15 mouse cellular contexts compared by ENCODE assay signal in genomic region chr2:92689203-92689602, GRCm38 (mm10).
DNase-seq lines count a peak whose midpoint lies in the region; ATAC-seq lines count a peak whose summit lies in the region.
"Had no signal": no experiment of that assay in that cellular context is flagged by ENCODE, and none has a peak within 500 bp of the region (broad histone marks: within the 10 kb centered on the region; RNA-seq: fewer than 3 reads in every experiment).

No protein-coding gene starts in this region.

- DNase-seq in hindbrain, embryonic 10.5 days (ENCODE audit: low spot score) = peak; percentile 10
- DNase-seq in left cerebral cortex, postnatal 10 days (ENCODE audit: extremely low spot score in 1 of 2, low spot score in 2 of 2) = peak; percentile 60 to 76
- peak; percentile 76 to 87 for DNase-seq in right cerebral cortex, postnatal 10 days (ENCODE audit: low spot score in 2 of 2)
- DNase-seq in urinary bladder, postnatal 36 days (ENCODE audit: low spot score in 2 of 2) = no peak
- DNase-seq in gastrocnemius, postnatal 36 days = no peak
- DNase-seq: gastrocnemius, postnatal 25 days; heart, postnatal 10 days had no signal

- H3K27me3 ChIP-seq in hindbrain, embryonic 10.5 days (ENCODE audit: insufficient read depth, poor library complexity, severe bottlenecking) = peaks cover 5% of the 10 kb centered on the region; the same call in 1 of the 2 replicates
- H3K27me3 ChIP-seq in hindbrain, embryonic 12.5 days = 0 out of 2 replicates have a peak, but pooled peaks cover 8% of the 10 kb centered on the region
- no peaks in the 10 kb centered on the region for H3K27me3 ChIP-seq in forebrain, embryonic 15.5 days

- ATAC-seq in hindbrain, embryonic 12.5 days (ENCODE audit: low FRiP score) = no peak
- ATAC-seq in forebrain, embryonic 15.5 days (replicated peaks) = peak; percentile 78
- ATAC-seq in monocyte, adult 5-6 weeks (replicated peaks; ENCODE audit: insufficient number of reproducible peaks, low FRiP score, low TSS enrichment, poor library complexity, severe bottlenecking) = no peak
- ATAC-seq: Patski had no signal

- no peak overlapping the region for H3K4me3 ChIP-seq in hindbrain, embryonic 10.5 days
- no peak overlapping the region for H3K4me3 ChIP-seq in hindbrain, embryonic 12.5 days
- H3K4me3 ChIP-seq in forebrain, embryonic 15.5 days = no peak overlapping the region
- H3K4me3 ChIP-seq: neural tube, embryonic 12.5 days had no signal

- H3K4me1 ChIP-seq in hindbrain, embryonic 10.5 days (replicated peaks) = peaks cover 27% of the 10 kb centered on the region
- H3K4me1 ChIP-seq in hindbrain, embryonic 12.5 days = peaks cover 9% of the 10 kb centered on the region
- H3K4me1 ChIP-seq in forebrain, embryonic 15.5 days = peaks cover 21% of the 10 kb centered on the region

- no peaks in the 10 kb centered on the region for H3K36me3 ChIP-seq in hindbrain, embryonic 10.5 days
- no peaks in the 10 kb centered on the region for H3K36me3 ChIP-seq in hindbrain, embryonic 12.5 days
- no peaks in the 10 kb centered on the region for H3K36me3 ChIP-seq in forebrain, embryonic 15.5 days
- H3K36me3 ChIP-seq: neural tube, embryonic 12.5 days had no signal

- H3K9ac ChIP-seq in hindbrain, embryonic 12.5 days = no peak overlapping the region
- no peak overlapping the region for H3K9ac ChIP-seq in forebrain, embryonic 15.5 days (replicated peaks)
- H3K9ac ChIP-seq: neural tube, embryonic 12.5 days had no signal

- intact Hi-C loops in left cerebral cortex, postnatal 10 days (cut with DNase I) = no loop called here
- intact Hi-C loops in gastrocnemius, postnatal 36 days (cut with DNase I) = no loop called here

- no peaks in the 10 kb centered on the region for H3K9me3 ChIP-seq in hindbrain, embryonic 10.5 days
- no peaks in the 10 kb centered on the region for H3K9me3 ChIP-seq in hindbrain, embryonic 12.5 days (replicated peaks)
- H3K9me3 ChIP-seq in forebrain, embryonic 15.5 days = no peaks in the 10 kb centered on the region
- H3K9me3 ChIP-seq: neural tube, embryonic 12.5 days had no signal

- H3K27ac ChIP-seq in hindbrain, embryonic 10.5 days = peak overlapping the region; percentile 64
- H3K27ac ChIP-seq in hindbrain, embryonic 12.5 days = no peak overlapping the region
- H3K27ac ChIP-seq in forebrain, embryonic 15.5 days (replicated peaks) = peak overlapping the region; percentile 72
- H3K27ac ChIP-seq: kidney, postnatal 0 days; macrophage; neural tube, embryonic 12.5 days had no signal

- 20% methylated on average over 2 of the region's 2 CpGs for WGBS in hindbrain, embryonic 10.5 days
- WGBS in hindbrain, embryonic 12.5 days = 18% methylated on average over 2 of the region's 2 CpGs
- 9% methylated on average over 2 of the region's 2 CpGs for WGBS in forebrain, embryonic 15.5 days

- H3K4me2 ChIP-seq in hindbrain, embryonic 12.5 days (replicated peaks) = no peak overlapping the region
- no peak overlapping the region for H3K4me2 ChIP-seq in forebrain, embryonic 15.5 days (replicated peaks)
- H3K4me2 ChIP-seq: liver, embryonic 11.5 days; neural tube, embryonic 12.5 days had no signal

Comparison
In these comparisons a context has a peak if more than half of its experiments do, and no peak if none do; other contexts are left out.
1. DNase-seq: peak in hindbrain, embryonic 10.5 days (single experiment), left cerebral cortex, postnatal 10 days (2 of 2) and right cerebral cortex, postnatal 10 days (2 of 2); none in urinary bladder, postnatal 36 days (0 of 2) and gastrocnemius, postnatal 36 days (0 of 2).